ENCODE assay signal across 7 mouse cellular contexts in genomic region chr17:46710959-46711597, GRCm38 (mm10). TPM values are rescaled to one million over a fixed set of nuclear protein-coding genes. Genes with fewer than 3 reads are reported as not detected.
DNase-seq lines count a peak whose midpoint lies in the region; ATAC-seq lines count a peak whose summit lies in the region.

Pex6 (plus strand) TSS chr17:46711463.

- H3K9ac ChIP-seq in intestine, embryonic 15.5 days: peak within 1 kb of the TSS; percentile 89

- peak within 1 kb of the TSS; percentile 89 for H3K4me2 ChIP-seq in intestine, embryonic 15.5 days (replicated peaks)

- intact Hi-C loops in gastrocnemius, postnatal 36 days (cut with DNase I): loop anchor here (5.0 kb wide), 1 partner anchor 34 kb away; the partner anchor contains the start of gene Mea1
- intact Hi-C loops in left cerebral cortex, postnatal 25 days (cut with DNase I): loop anchor here (5.0 kb wide), 1 partner anchor 64 kb away; the partner anchor contains the start of genes Klc4 and Mrpl2

- H3K36me3 ChIP-seq in intestine, embryonic 15.5 days: peaks cover 10% of the 10 kb centered on the region; the same call in 1 of the 2 replicates
- peaks cover 32% of the 10 kb centered on the region for H3K36me3 ChIP-seq in midbrain, embryonic 10.5 days

- peak; percentile 86 for DNase-seq in adrenal gland, adult 18-20 months (ENCODE audit: low spot score in 2 of 2)
- DNase-seq in embryo, embryonic 11 days: peak; percentile 97
- peak; percentile 86 to 91 for DNase-seq in gastrocnemius, postnatal 36 days
- DNase-seq in left cerebral cortex, postnatal 25 days (ENCODE audit: low spot score in 2 of 2): peak; percentile 91 to 97
- peak; percentile 94 for DNase-seq in midbrain, embryonic 10.5 days (ENCODE audit: low spot score)
- DNase-seq in right cerebral cortex, postnatal 4 days: peak; percentile 95

- H3K4me3 ChIP-seq in intestine, embryonic 15.5 days (replicated peaks): peak within 1 kb of the TSS; percentile 99
- peak within 1 kb of the TSS; percentile 99 for H3K4me3 ChIP-seq in midbrain, embryonic 10.5 days

- peak; percentile 94 for ATAC-seq in intestine, embryonic 15.5 days

- WGBS in intestine, embryonic 15.5 days: 7% methylated on average over 36 of the region's 36 CpGs
- 9% methylated on average over 36 of the region's 36 CpGs for WGBS in midbrain, embryonic 10.5 days

- H3K9me3 ChIP-seq in intestine, embryonic 15.5 days: no peaks in the 10 kb centered on the region
- no peaks in the 10 kb centered on the region for H3K9me3 ChIP-seq in midbrain, embryonic 10.5 days (replicated peaks)

- H3K27me3 ChIP-seq in intestine, embryonic 15.5 days (replicated peaks): no peaks in the 10 kb centered on the region
- H3K27me3 ChIP-seq in midbrain, embryonic 10.5 days (ENCODE audit: low read depth, poor library complexity, severe bottlenecking): no peaks in the 10 kb centered on the region

- H3K4me1 ChIP-seq in intestine, embryonic 15.5 days (replicated peaks): peaks cover 13% of the 10 kb centered on the region
- peaks cover 38% of the 10 kb centered on the region for H3K4me1 ChIP-seq in midbrain, embryonic 10.5 days

- H3K27ac ChIP-seq in intestine, embryonic 15.5 days: peak within 1 kb of the TSS; percentile 70
- peak within 1 kb of the TSS; percentile 84 for H3K27ac ChIP-seq in midbrain, embryonic 10.5 days (replicated peaks)

RNA-seq across cellular contexts. Expression of gene Pex6, which starts in this region (rescaled TPM):
- total RNA-seq in adrenal gland, adult 18-20 months (2021): 10 to 100 TPM; 64.1 to 70.7 TPM
- total RNA-seq in gastrocnemius, postnatal 36 days (2021): 10 to 100 TPM; 12.7 to 15.2 TPM
- 22.6 and 24.8 TPM in 2 replicates for polyA plus RNA-seq in intestine, embryonic 15.5 days (2015; fragmentation: Nextera tagmentation; extraction: Ambion mirVana)
- 10 to 100 TPM; 48.1 to 49.1 TPM for total RNA-seq in left cerebral cortex, postnatal 25 days (2021)
- 20.5 and 20.8 TPM in 2 replicates for polyA plus RNA-seq in midbrain, embryonic 10.5 days (2016; fragmentation: Nextera tagmentation; extraction: Ambion mirVana)

Comparison
In these comparisons a context has a peak if more than half of its experiments do, and no peak if none do; other contexts are left out.
1. Peak in every context shown above with its lines: DNase-seq, ATAC-seq, H3K4me3 ChIP-seq and H3K27ac ChIP-seq.